Mouse (Mus musculus) olfactory bulb, adult 2 months (tissue): ENCODE data around the gene Tubgcp2. TPM values are rescaled to one million over a fixed set of nuclear protein-coding genes. Genes with fewer than 3 reads are reported as not detected.

ENCODE experiments used
- H3K27ac ChIP-seq: fragments of 200-500 bp; 2 replicates; pipeline ENCODE4 v1.5.1; 2012; ENCODE audit warnings: low read depth, low read length; ENCODE audit not compliant: insufficient read depth
- H3K4me1 ChIP-seq: fragments of 200-500 bp; 2 replicates; pipeline ENCODE4 v1.6.1; 2012; ENCODE audit warnings: low read length; ENCODE audit not compliant: control insufficient read depth, insufficient read depth
- H3K4me3 ChIP-seq: fragments of 200-500 bp; 2 replicates; pipeline ENCODE4 v1.5.1; 2012; ENCODE audit warnings: mild to moderate bottlenecking, low read depth, low read length, moderate library complexity; ENCODE audit not compliant: insufficient read depth
- CTCF ChIP-seq: fragments of 200-500 bp; IDR thresholded peaks from 2 replicates; pipeline ENCODE4 v1.5.1; 2012; ENCODE audit warnings: low read depth, mild to moderate bottlenecking, low read length, moderate library complexity; ENCODE audit not compliant: insufficient read depth
- POLR2A ChIP-seq: fragments of 200-500 bp; IDR thresholded peaks from 2 replicates; pipeline ENCODE4 v1.6.1; 2012; ENCODE audit warnings: mild to moderate bottlenecking, low read depth, low read length, moderate library complexity; ENCODE audit not compliant: insufficient read depth
- WGBS: fragments of 180-500 bp; shearing (Covaris S2); methylation state at CpG from one replicate; pipeline ENCODE4 v1.1.7; 2018; 5-methylcytosine and 5-hydroxymethylcytosine counted together
- polyA plus RNA-seq: library from polyadenylated mRNA; stranded (reverse); fragments of >200 nt; gene quantifications from 2 replicates; pipeline ENCODE4 v1.2.4, GENCODE M21; 2012; ENCODE audit warnings: low replicate concordance; ENCODE audit not compliant: missing spikeins, insufficient read depth, insufficient read length

Tubgcp2 gene
- polyA plus RNA-seq, 1 experiment = not detected

DNA sequence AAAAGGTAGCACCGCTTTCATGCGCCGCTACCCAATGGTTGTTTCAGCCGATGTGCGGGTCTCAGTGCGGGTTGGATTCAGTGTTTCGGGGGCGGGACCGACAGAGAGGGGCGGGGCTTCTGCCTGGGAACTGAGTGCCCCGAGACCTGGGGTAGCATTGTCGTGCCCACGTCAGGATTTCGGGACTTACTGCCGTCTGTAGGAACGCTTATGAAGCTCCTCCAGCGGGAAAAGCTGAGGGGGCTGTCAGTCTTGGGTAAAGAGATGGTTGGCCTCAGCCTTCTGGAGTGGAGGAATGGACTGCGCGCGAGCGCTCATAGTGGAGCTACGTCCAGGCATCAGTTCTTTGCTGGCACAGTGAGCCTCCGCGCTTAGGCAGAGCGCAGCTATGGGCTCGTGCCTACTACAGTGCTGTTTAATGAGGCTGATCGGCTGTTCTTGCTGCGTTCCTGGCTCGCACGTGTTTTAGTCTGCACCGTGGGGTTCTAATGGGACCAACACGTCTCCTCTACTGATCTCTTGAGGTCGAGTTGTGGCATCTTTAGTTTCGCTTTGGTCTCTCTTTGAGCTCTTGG is 12.7 kb upstream of the Tubgcp2 start:
- no peak overlapping the region for H3K27ac ChIP-seq
- no peak for TF ChIP-seq CTCF
- TF ChIP-seq POLR2A = no peak
- 1% methylated on average over 34 of the region's 34 CpGs for WGBS
- peak overlapping the region; percentile 29 for H3K4me3 ChIP-seq
- peaks cover 21% of the 10 kb centered on the region for H3K4me1 ChIP-seq

DNA sequence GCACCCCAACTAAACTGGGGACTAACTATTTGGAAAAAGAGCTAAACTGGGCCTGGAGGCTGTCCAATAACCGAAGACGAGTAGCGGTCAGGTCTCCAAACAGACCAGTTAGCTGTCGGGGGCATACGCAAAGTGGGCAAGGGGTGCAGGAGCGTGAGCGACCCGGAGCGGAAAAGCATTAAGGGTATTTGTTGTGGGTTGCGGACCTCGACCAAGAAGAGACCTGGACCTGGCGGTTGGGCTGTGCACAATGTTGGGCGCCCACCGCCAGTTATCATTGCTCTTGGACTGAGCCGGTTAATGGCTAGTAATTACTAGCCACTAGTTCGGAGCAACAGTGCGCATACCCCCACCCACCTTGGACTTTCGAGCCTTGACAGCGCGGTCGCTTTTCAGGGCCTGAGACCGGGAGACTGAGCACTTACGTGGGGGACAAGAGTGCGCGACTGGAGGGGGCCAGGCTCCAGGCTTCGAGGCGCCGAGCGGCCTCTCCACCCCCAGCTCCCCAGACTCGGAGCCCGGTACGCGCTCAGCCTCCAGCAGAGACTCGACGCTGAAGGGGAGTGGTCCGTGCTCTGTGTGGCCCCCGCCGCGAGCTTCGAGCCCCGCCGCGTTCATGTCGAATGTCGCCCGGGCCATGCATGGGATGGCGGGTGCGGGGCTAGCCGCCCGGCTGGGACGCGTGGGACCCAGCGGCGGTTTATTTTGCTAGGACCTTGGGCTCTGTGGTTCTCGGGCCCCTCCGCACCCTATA is 12.1 kb upstream of the Tubgcp2 start, which contains the start of gene Msx3:
TSS of gene Msx3 (minus strand) at position 729 of the 754 bp plus-strand sequence.
- Histone ChIP-seq H3K4me3 (peak within 1 kb of the TSS; percentile 29), H3K27ac (no peak within 1 kb of the TSS), H3K4me1 (peaks cover 21% of the 10 kb centered on the region)
- 2% methylated on average over 56 of the region's 56 CpGs for WGBS
- TF ChIP-seq POLR2A (no peak), CTCF (no peak)

DNA sequence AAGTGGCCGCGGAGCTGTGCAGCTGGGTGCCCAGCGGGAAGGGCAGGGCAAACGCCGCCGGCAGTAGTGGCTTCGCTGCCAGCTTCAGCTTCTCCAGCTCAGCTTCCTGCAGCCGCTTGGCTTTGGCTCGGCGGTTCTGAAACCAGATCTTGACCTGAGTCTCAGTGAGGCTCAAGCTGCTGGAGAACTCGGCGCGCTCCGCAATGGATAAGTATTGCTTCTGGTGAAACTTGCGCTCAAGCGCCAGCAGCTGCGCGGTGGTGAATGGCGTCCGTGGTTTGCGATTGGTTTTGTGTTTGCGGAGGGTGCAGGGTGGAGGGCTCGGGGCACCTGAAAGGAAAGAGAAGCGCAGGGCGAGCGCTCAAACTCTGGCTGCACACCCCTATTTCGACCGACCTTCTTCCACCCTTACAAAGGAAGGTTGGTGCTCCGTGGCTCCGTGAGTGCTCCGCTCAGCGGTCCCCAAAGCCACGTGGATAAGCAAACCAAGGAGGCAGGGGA is 11.4 kb upstream of the Tubgcp2 start:
- under 1% methylated on average over 33 of the region's 33 CpGs for WGBS
- H3K4me3 ChIP-seq = peak overlapping the region; percentile 23
- peaks cover 21% of the 10 kb centered on the region for H3K4me1 ChIP-seq
- TF ChIP-seq CTCF = no peak
- no peak for TF ChIP-seq POLR2A
- H3K27ac ChIP-seq = no peak overlapping the region

DNA sequence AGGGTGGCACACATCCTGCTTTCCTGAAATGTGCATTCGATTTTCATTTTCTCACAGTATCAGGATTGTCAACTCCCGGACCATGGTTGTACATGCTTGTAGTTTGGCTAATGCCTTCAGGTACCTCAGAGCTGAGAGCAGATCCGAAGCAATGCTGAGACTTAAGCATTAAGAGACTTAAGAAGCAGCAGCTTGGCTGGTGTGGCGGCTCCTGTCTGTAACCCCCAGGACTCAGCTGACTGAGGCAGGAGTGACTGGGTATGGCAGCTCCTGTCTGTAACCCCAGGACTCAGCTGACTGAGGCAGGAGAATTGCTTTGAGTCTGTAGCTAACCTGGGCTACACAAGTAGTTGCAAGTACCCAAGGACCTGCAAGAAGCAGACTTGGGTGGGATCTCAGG is 9.1 kb upstream of the Tubgcp2 start:
- Histone ChIP-seq H3K27ac (no peak overlapping the region), H3K4me1 (peaks cover 21% of the 10 kb centered on the region), H3K4me3 (no peak overlapping the region)
- TF ChIP-seq CTCF (no peak), POLR2A (no peak)
- WGBS = 87% methylated on average over 4 of the region's 4 CpGs

DNA sequence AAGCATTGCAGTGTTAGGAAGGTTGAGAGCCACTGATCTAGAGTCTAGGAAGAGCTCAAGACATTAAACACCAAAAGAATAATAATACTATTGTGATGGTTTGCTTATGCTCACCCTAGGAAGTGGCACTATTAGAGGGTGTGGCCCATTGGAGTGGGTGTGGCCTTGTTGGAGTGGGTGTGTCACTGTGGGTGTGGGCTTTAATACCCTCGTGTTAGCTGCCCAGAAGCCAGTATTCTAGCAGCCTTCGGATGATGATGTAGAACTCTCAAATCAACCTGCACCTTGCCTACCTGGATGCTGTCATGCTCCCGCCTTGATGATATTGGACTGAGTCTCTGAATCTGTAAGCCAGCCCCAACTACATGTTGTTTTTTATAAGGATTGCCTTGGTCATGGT is 6.3 kb upstream of the Tubgcp2 start:
- WGBS = 66% methylated on average over 3 of the region's 3 CpGs
- no peak for TF ChIP-seq POLR2A
- no peak for TF ChIP-seq CTCF

DNA sequence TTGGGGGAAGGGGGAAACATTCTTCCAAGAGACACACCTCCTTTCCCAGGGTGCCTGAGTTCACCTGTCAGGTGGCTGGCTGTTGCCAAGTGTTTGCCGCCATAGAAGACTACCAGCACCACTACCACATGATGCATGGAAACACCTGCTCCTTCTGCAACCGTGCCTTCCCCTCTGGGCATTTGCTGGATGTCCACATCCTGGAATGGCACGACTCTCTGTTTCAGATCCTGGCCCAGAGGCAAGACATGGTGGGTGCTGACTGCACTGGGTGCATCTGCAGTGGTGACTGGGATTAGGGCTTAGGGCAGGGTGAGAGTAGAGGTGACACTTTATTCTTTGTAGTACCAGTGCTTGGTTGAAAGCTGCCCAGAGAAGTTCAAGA is 694 bp upstream of the Tubgcp2 start:
- TF ChIP-seq POLR2A (no peak), CTCF (no peak)
- whole genome bisulfite sequencing = 40% methylated on average over 3 of the region's 3 CpGs

More for the DNA sequence above, 6.3 kb upstream of the Tubgcp2 start:
- Histone ChIP-seq H3K4me1 (peaks cover 3% of the 10 kb centered on the region; the same call in 1 of the 2 replicates), H3K4me3 (no peak overlapping the region), H3K27ac (no peak overlapping the region)

DNA sequence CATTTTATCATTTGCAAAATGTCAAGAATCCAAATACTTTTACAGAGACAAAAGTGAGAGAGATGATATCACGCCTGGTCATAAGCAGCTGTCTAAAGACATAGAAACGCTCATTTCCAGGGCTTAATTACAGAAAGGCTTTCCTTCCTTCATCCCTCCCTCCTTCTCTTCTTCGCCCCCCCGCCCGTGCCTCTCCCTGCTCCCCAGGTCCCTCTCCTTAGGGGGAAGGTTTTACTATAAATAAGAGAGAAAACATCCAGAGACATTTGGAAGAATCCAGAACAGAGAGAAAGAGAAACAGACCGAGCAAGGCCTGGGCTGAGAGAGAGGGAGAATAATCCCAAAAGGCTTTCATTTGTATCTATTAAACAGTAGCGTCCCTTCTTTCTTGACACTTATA is 1.0 kb downstream of the Tubgcp2 start:
- Histone ChIP-seq H3K4me1 (peaks cover 12% of the 10 kb centered on the region), H3K27ac (no peak overlapping the region), H3K4me3 (peak overlapping the region; percentile 86)
- 10% methylated on average over 7 of the region's 7 CpGs for WGBS
- no peak for TF ChIP-seq POLR2A
- TF ChIP-seq CTCF = no peak

More for the DNA sequence above, 694 bp upstream of the Tubgcp2 start:
- Histone ChIP-seq H3K4me3 (peak overlapping the region; percentile 86), H3K27ac (no peak overlapping the region), H3K4me1 (peaks cover 12% of the 10 kb centered on the region)

DNA sequence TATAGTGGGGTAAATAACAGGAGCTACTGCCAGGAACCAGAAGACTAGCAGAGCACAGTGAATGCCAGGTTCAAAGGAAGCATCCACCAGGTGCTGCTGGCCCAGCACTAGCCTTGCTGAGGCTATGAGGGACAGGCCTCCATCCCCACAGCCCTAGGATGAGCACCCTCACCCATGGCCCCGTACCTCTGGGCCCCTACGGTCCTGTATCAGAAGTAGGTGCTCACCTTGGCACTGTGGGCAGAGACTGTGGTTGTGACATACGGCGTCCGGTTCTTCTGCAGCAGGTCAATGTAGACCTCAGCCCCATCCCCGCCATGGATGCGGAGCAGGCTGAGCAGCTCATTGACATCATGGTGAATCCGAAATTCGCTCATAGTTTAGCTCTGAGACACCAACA is 3.1 kb downstream of the Tubgcp2 start:
- Histone ChIP-seq H3K27ac (no peak overlapping the region), H3K4me3 (no peak overlapping the region), H3K4me1 (peaks cover 12% of the 10 kb centered on the region)
- WGBS = 97% methylated on average over 9 of the region's 9 CpGs
- TF ChIP-seq CTCF (no peak), POLR2A (no peak)

DNA sequence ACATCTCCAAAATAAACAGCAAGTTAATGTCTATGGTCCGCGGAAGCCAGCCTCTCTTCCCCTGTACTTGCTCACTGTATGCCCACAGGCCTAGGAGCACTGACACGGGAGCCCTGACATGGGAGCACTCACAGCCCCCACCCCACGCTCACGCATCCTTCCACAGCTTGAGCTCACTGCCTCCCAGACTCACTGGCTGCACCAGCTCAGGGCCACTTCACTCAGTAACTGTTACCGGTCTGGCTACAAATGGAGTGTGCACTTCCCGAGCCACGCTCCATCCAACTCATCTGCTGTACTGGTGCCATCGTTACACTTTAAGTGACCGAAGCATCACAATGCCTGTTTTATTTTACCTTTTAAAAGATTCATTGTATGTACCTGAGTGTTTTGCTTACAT is 4.1 kb downstream of the Tubgcp2 start:
- H3K4me3 ChIP-seq = no peak overlapping the region
- TF ChIP-seq POLR2A = no peak
- no peak for TF ChIP-seq CTCF
- peaks cover 9% of the 10 kb centered on the region for H3K4me1 ChIP-seq
- 93% methylated on average over 10 of the region's 10 CpGs for WGBS
- H3K27ac ChIP-seq = no peak overlapping the region
